Mouse (Mus musculus) heart, postnatal 10 days (tissue): ENCODE data around the gene Akt2. TPM values are rescaled to one million over a fixed set of nuclear protein-coding genes. Genes with fewer than 3 reads are reported as not detected.

Experiments used
- total RNA-seq, 2 experiments: library from RNA; stranded (reverse); gene quantifications; 2 replicates each; pipeline ENCODE4 v1.2.3; 2021

Gene Akt2
- total RNA-seq, 2 experiments from 2014 or later: 171 to 174 TPM

Other genes with a start within 250 kb of the Akt2 start
- gene Shkbp1, start 235.5 kb upstream of the Akt2 start, total RNA-seq: 10 to 100 TPM; 13.8 to 17.5 TPM
- gene Gm20479, start 234.1 kb upstream of the Akt2 start, total RNA-seq: under 1 TPM in 1 of 2 experiments, not detected in 1; 0.99 TPM
- under 1 TPM; 0.74 to 0.87 TPM for gene Sptbn4, start 143.9 kb upstream of the Akt2 start, total RNA-seq
- gene Blvrb, start 143.6 kb upstream of the Akt2 start, total RNA-seq: 10 to 100 TPM; 38.2 to 40.8 TPM
- gene Sertad3, start 117.8 kb upstream of the Akt2 start, total RNA-seq: 10 to 100 TPM in 1 of 2 experiments, 1 to 10 TPM in 1; 9.1 to 10.4 TPM
- gene Sertad1, start 104.6 kb upstream of the Akt2 start, total RNA-seq: 10 to 100 TPM; 13.1 to 13.4 TPM
- gene Prx, start 92.2 kb upstream of the Akt2 start, total RNA-seq: 1 to 10 TPM; 3.1 to 3.6 TPM
- gene Hipk4, start 68.3 kb upstream of the Akt2 start, total RNA-seq: under 1 TPM; 0.31 to 0.55 TPM
- gene Pld3, start 38.3 kb upstream of the Akt2 start, total RNA-seq: 10 to 100 TPM; 32.5 to 35.1 TPM
- gene 2310022A10Rik, start 38.3 kb upstream of the Akt2 start, total RNA-seq: 10 to 100 TPM; 60.3 to 65.0 TPM
- not detected for gene Ttc9b, start 62.4 kb downstream of the Akt2 start, total RNA-seq
- gene Map3k10, start 83.0 kb downstream of the Akt2 start, total RNA-seq: 10 to 100 TPM; 18.1 to 18.9 TPM
- under 1 TPM; 0.62 to 0.69 TPM for gene Zfp607b, start 97.8 kb downstream of the Akt2 start, total RNA-seq
- gene Zfp60, start 139.8 kb downstream of the Akt2 start, total RNA-seq: 10 to 100 TPM in 1 of 2 experiments, 1 to 10 TPM in 1; 7.4 to 11.2 TPM
- gene Zfp626, start 215.6 kb downstream of the Akt2 start, total RNA-seq: 1 to 10 TPM; 4.8 to 6.7 TPM
- 1 to 10 TPM; 2.6 to 3.6 TPM for gene Zfp59, start 247.1 kb downstream of the Akt2 start, total RNA-seq